Mouse (Mus musculus) midbrain, embryonic 11.5 days (tissue): ENCODE results near the gene Irx4. TPM values are rescaled to one million over a fixed set of nuclear protein-coding genes. Genes with fewer than 3 reads are reported as not detected.

Source experiments
- ATAC-seq: fragments of 200-750 bp; cut with Nextera tagmentation; 2 replicates; pipeline ENCODE4 v1.8.0; 2017; ENCODE audit warnings: moderate TSS enrichment, moderate library complexity; ENCODE audit not compliant: low FRiP score
- DNase-seq: peaks from one replicate; pipeline ENCODE4 v3.0.0; 2015; ENCODE audit warnings: low spot score; ENCODE audit errors: missing footprints
- H3K27ac ChIP-seq: fragments of 300-500 bp; sonication (generic); 2 replicates; pipeline ENCODE4 v1.5.1; 2014; ENCODE audit warnings: low read depth, low read length
- H3K27me3 ChIP-seq: fragments of 300-500 bp; sonication (generic); 2 replicates; pipeline ENCODE4 v1.6.1; 2014; ENCODE audit warnings: mild to moderate bottlenecking, low read length, moderate library complexity, mixed read lengths; ENCODE audit not compliant: control insufficient read depth, insufficient read depth
- H3K36me3 ChIP-seq: fragments of 300-500 bp; sonication (generic); 2 replicates; pipeline ENCODE4 v1.6.1; 2014; ENCODE audit warnings: mild to moderate bottlenecking, low read length, moderate library complexity, mixed read lengths; ENCODE audit not compliant: control insufficient read depth, insufficient read depth
- H3K4me1 ChIP-seq: fragments of 300-500 bp; sonication (generic); 2 replicates; pipeline ENCODE4 v1.6.1; 2014; ENCODE audit warnings: low read length; ENCODE audit not compliant: control insufficient read depth, insufficient read depth
- H3K4me2 ChIP-seq: fragments of 300-500 bp; sonication (generic); 2 replicates; pipeline ENCODE4 v1.6.1; 2014; ENCODE audit warnings: mild to moderate bottlenecking, moderate library complexity
- H3K4me3 ChIP-seq: fragments of 300-500 bp; sonication (generic); 2 replicates; pipeline ENCODE4 v1.5.1; 2014; ENCODE audit warnings: low read depth, low read length
- H3K9ac ChIP-seq: fragments of 300-500 bp; sonication (generic); 2 replicates; pipeline ENCODE4 v1.6.1; 2014; ENCODE audit warnings: low read length
- H3K9me3 ChIP-seq: fragments of 300-500 bp; sonication (generic); 2 replicates; pipeline ENCODE4 v1.6.1; 2016; ENCODE audit warnings: low read length; ENCODE audit not compliant: control insufficient read depth
- WGBS: fragments of 180-500 bp; shearing (Covaris S2); extraction: QIAGEN DNeasy Blood & Tissue Kit; methylation state at CpG from one replicate; pipeline ENCODE4 v1.1.7; 2014; 5-methylcytosine and 5-hydroxymethylcytosine counted together
- polyA plus RNA-seq: library from polyadenylated mRNA; unstranded; fragments of >200 nt; fragmentation: Nextera tagmentation; extraction: Ambion mirVana; gene quantifications from 2 replicates; pipeline ENCODE4 v1.2.1, GENCODE M21; 2014

Irx4 gene
- polyA plus RNA-seq, 1 experiment from 2014 or later: 0.87 TPM

- Histone ChIP-seq H3K27ac (no peak overlapping the region), H3K9ac (no peak overlapping the region), H3K9me3 (no peaks in the 10 kb centered on the region), H3K27me3 (peaks cover 12% of the 10 kb centered on the region), H3K36me3 (no peaks in the 10 kb centered on the region), H3K4me2 (no peak overlapping the region), H3K4me1 (no peaks in the 10 kb centered on the region), H3K4me3 (no peak overlapping the region)
- WGBS: 58% methylated on average over 1 of the region's 1 CpGs
- no peak for ATAC-seq
- DNase-seq: peak; percentile 8
These were observed 17.5 kb downstream of the Irx4 start for GRCm38 (mm10) chr13:73277797-73278196.

- no peak overlapping the region for H3K4me3 ChIP-seq
- no peaks in the 10 kb centered on the region for H3K36me3 ChIP-seq
- no peaks in the 10 kb centered on the region; the same call in none of the 2 replicates for H3K27me3 ChIP-seq
- peak; percentile 33 for DNase-seq
- no peaks in the 10 kb centered on the region for H3K9me3 ChIP-seq
- H3K9ac ChIP-seq: no peak overlapping the region
- no peak for ATAC-seq
- H3K4me1 ChIP-seq: no peaks in the 10 kb centered on the region
- no peak overlapping the region for H3K4me2 ChIP-seq
- WGBS: 85% methylated on average over 1 of the region's 1 CpGs
- no peak overlapping the region for H3K27ac ChIP-seq
These were observed 18.9 kb downstream of the Irx4 start for GRCm38 (mm10) chr13:73279196-73279595.

- no peaks in the 10 kb centered on the region for H3K36me3 ChIP-seq
- no peak overlapping the region for H3K9ac ChIP-seq
- H3K4me1 ChIP-seq: no peaks in the 10 kb centered on the region
- DNase-seq (no peak), ATAC-seq (no peak)
- 81% methylated on average over 2 of the region's 2 CpGs for WGBS
- no peak overlapping the region for H3K4me3 ChIP-seq
- H3K9me3 ChIP-seq: no peaks in the 10 kb centered on the region
- H3K27ac ChIP-seq: no peak overlapping the region
- no peak overlapping the region for H3K4me2 ChIP-seq
- no peaks in the 10 kb centered on the region; the same call in none of the 2 replicates for H3K27me3 ChIP-seq
These were observed 22.1 kb downstream of the Irx4 start for GRCm38 (mm10) chr13:73282407-73282806.

GRCm38 (mm10) chr13:73283534-73283933 is 23.3 kb downstream of the Irx4 start:
- Histone ChIP-seq H3K36me3 (no peaks in the 10 kb centered on the region), H3K4me2 (no peak overlapping the region), H3K9me3 (no peaks in the 10 kb centered on the region), H3K9ac (no peak overlapping the region), H3K4me3 (no peak overlapping the region), H3K27me3 (no peaks in the 10 kb centered on the region), H3K4me1 (no peaks in the 10 kb centered on the region), H3K27ac (no peak overlapping the region)
- ATAC-seq (no peak), DNase-seq (no peak)
- 94% methylated on average over 1 of the region's 1 CpGs for WGBS

- no peaks in the 10 kb centered on the region for H3K27me3 ChIP-seq
- no peaks in the 10 kb centered on the region for H3K36me3 ChIP-seq
- no peak for ATAC-seq
- no peak overlapping the region for H3K9ac ChIP-seq
- H3K27ac ChIP-seq: no peak overlapping the region
- no peak for DNase-seq
- H3K4me3 ChIP-seq: no peak overlapping the region
- no peak overlapping the region for H3K4me2 ChIP-seq
- 84% methylated on average over 6 of the region's 6 CpGs for WGBS
- no peaks in the 10 kb centered on the region for H3K4me1 ChIP-seq
- no peaks in the 10 kb centered on the region for H3K9me3 ChIP-seq
These were observed 29.9 kb downstream of the Irx4 start for GRCm38 (mm10) chr13:73290206-73290605.

- Histone ChIP-seq H3K27ac (no peak overlapping the region), H3K27me3 (no peaks in the 10 kb centered on the region), H3K9me3 (no peaks in the 10 kb centered on the region), H3K4me1 (no peaks in the 10 kb centered on the region), H3K4me3 (no peak overlapping the region), H3K9ac (no peak overlapping the region), H3K36me3 (no peaks in the 10 kb centered on the region), H3K4me2 (no peak overlapping the region)
- 40% methylated on average over 2 of the region's 2 CpGs for WGBS
- ATAC-seq (no peak), DNase-seq (no peak)
These were observed 30.8 kb downstream of the Irx4 start for GRCm38 (mm10) chr13:73291102-73291501.

GRCm38 (mm10) chr13:73298717-73299116 is 38.4 kb downstream of the Irx4 start:
- DNase-seq (no peak), ATAC-seq (no peak)
- H3K4me2 ChIP-seq: no peak overlapping the region
- no peak overlapping the region for H3K4me3 ChIP-seq
- no peak overlapping the region for H3K9ac ChIP-seq
- no peak overlapping the region for H3K27ac ChIP-seq
- H3K27me3 ChIP-seq: no peaks in the 10 kb centered on the region
- no peaks in the 10 kb centered on the region for H3K9me3 ChIP-seq
- no peaks in the 10 kb centered on the region for H3K36me3 ChIP-seq
- WGBS: 68% methylated on average over 4 of the region's 4 CpGs
- H3K4me1 ChIP-seq: no peaks in the 10 kb centered on the region

- H3K27me3 ChIP-seq: no peaks in the 10 kb centered on the region
- WGBS: 92% methylated on average over 5 of the region's 5 CpGs
- no peak overlapping the region for H3K4me2 ChIP-seq
- no peak overlapping the region for H3K9ac ChIP-seq
- no peaks in the 10 kb centered on the region for H3K9me3 ChIP-seq
- no peak for ATAC-seq
- no peaks in the 10 kb centered on the region for H3K4me1 ChIP-seq
- DNase-seq: no peak
- H3K36me3 ChIP-seq: no peaks in the 10 kb centered on the region
- H3K27ac ChIP-seq: no peak overlapping the region
- H3K4me3 ChIP-seq: no peak overlapping the region
These were observed 39.0 kb downstream of the Irx4 start for GRCm38 (mm10) chr13:73299322-73299721.

GRCm38 (mm10) chr13:73304729-73305128 is 44.5 kb downstream of the Irx4 start:
- H3K27me3 ChIP-seq: no peaks in the 10 kb centered on the region; the same call in 1 of the 2 replicates
- no peak overlapping the region for H3K4me2 ChIP-seq
- 50% methylated on average over 6 of the region's 6 CpGs for WGBS
- no peak overlapping the region for H3K27ac ChIP-seq
- no peak overlapping the region for H3K9ac ChIP-seq
- peaks cover 16% of the 10 kb centered on the region for H3K4me1 ChIP-seq
- no peaks in the 10 kb centered on the region for H3K36me3 ChIP-seq
- ATAC-seq (peak; percentile 33; the same call in 1 of the 2 replicates), DNase-seq (no peak)
- H3K9me3 ChIP-seq: no peaks in the 10 kb centered on the region
- H3K4me3 ChIP-seq: no peak overlapping the region
